Mouse (Mus musculus) kidney, adult 2 months (tissue): ENCODE results near the gene Drosha.

ENCODE experiments used
- CTCF ChIP-seq: fragments of 200-500 bp; conservative IDR thresholded peaks from 2 replicates; pipeline ENCODE4 v1.5.1; 2011; ENCODE audit warnings: low read depth, mild to moderate bottlenecking, control low read depth, low read length, moderate library complexity, mixed read lengths; ENCODE audit not compliant: insufficient read depth, insufficient read length
- POLR2A ChIP-seq: fragments of 200-500 bp; IDR thresholded peaks from one replicate; pipeline ENCODE4 v1.6.1; 2011; ENCODE audit warnings: low read depth, low read length, control low read depth

GRCm38 (mm10) chr15:12900428-12901196, 76.0 kb downstream of the Drosha start:
- TF ChIP-seq CTCF: no peak
- TF ChIP-seq POLR2A: no peak
